Mouse (Mus musculus) G1E-ER4 (cell line): ENCODE data around the gene Fam222b. TPM values are rescaled to one million over a fixed set of nuclear protein-coding genes. Genes with fewer than 3 reads are reported as not detected.

ENCODE experiments used
- GATA1 ChIP-seq: IDR thresholded peaks from one replicate; pipeline ENCODE4 v1.8.0; 2012; ENCODE audit warnings: low read length, inconsistent platforms
- polyA plus RNA-seq: library from polyadenylated mRNA; stranded (reverse); fragments of >175 nt; gene quantifications from 2 replicates; pipeline ENCODE4 v1.2.3, GENCODE M21; 2012

Fam222b gene
- polyA plus RNA-seq, 1 experiment, result 24.7 TPM

DNA sequence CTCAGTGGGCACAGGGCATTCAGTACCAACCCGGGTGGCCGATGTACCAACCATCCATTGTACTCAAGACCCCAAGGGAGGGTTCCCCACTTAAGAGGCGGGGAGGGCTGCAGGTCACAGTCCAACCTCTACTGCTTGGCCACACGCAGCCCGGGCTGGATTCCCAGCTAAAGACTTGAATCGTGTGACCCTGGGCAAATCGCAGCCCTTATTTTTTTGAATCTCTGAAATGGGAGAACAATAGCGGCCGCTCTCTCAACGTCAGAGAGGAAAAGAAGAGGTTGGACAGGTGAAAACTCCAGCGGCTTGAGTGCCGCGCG is 70.1 kb downstream of the Fam222b start:
- TF ChIP-seq GATA1, result no peak

- TF ChIP-seq GATA1, result no peak
These were observed 70.7 kb downstream of the Fam222b start, which contains the start of gene Traf4 for GRCm38 (mm10) chr11:78164924-78165760. TSS of gene Traf4 (minus strand) at chr11:78165589.

DNA sequence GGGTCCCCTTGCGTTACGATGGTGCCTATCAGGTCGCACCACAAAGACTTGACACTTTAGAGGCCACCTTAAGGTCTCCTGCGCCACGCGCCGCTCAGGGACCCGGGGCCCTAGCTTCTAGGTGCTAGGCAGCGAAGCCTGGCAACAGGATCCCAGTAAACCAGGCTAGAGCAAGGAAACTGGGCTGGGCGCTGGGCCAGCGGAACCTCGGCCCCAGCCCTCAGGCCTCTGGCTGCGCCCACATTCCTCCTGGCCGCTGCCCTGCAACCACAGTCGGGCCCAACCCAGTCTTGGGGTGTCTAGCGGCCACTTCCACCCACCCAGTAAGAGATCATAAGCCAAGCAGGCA is 71.3 kb downstream of the Fam222b start:
- TF ChIP-seq GATA1, result no peak

DNA sequence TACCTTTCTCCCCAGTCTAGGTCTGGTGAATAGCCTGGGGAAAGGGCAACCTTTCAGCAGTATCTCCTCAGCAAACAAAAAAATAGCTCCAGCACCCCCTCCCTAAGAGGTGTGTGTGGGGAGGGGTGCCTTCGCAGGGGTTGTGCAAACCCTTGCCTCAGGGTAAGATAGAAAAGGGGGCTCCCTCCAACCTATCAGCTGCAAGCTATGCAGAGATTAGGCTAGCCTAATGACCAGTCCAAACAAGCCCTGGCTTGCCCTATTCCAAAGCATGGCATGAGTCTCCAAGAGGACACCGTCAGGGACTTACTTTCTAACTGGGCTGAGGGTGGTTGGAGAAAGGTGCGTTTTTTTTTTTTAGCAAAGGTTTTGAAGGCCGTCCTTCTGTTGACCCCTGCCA is 71.7 kb downstream of the Fam222b start:
- TF ChIP-seq GATA1, result no peak

- no peak for TF ChIP-seq GATA1
These were observed 72.2 kb downstream of the Fam222b start for GRCm38 (mm10) chr11:78166640-78167039.

- TF ChIP-seq GATA1, result no peak
These were observed 72.9 kb downstream of the Fam222b start for GRCm38 (mm10) chr11:78167257-78167959.

GRCm38 (mm10) chr11:78168541-78169468 is 74.3 kb downstream of the Fam222b start:
- peak; percentile 47 for TF ChIP-seq GATA1

GRCm38 (mm10) chr11:78170306-78170705 is 75.8 kb downstream of the Fam222b start:
- no peak for TF ChIP-seq GATA1

- no peak for TF ChIP-seq GATA1
These were observed 76.9 kb downstream of the Fam222b start for GRCm38 (mm10) chr11:78171328-78171727.

DNA sequence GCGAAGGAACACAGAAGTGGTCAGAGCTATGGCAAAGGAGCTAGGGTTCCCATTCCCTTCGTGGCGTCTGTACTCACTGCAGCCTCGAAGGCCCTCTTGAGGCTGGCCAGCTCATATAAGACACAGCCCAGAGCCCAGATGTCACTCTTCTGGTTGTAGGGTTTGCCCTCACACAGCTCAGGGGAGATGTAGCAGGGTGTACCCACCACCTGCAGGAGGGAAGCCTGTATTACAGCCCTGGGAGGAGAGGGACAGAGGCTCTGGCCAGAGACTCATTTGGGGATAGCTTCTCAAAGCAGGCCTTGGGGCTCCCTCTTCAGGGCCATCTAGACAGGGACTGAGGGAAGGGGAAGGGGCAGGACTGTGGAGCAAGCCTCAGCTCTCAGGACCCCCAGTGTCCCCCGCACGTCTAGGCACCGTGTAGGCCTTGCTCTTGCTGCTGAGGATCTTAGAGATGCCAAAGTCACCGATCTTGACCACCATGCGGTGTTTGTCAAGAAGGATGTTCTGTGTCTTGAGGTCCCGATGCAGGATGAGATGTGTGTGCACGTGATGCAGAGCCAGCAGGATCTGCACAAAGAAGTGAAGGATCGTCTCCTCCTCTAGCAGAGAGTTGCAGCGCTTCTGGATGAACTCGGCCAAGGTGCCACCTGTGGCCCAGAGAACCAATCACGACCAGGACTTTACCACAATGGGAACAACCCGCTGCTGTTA is 77.7 kb downstream of the Fam222b start:
- no peak for TF ChIP-seq GATA1

- no peak for TF ChIP-seq GATA1
These were observed 78.4 kb downstream of the Fam222b start for GRCm38 (mm10) chr11:78172748-78173383.

DNA sequence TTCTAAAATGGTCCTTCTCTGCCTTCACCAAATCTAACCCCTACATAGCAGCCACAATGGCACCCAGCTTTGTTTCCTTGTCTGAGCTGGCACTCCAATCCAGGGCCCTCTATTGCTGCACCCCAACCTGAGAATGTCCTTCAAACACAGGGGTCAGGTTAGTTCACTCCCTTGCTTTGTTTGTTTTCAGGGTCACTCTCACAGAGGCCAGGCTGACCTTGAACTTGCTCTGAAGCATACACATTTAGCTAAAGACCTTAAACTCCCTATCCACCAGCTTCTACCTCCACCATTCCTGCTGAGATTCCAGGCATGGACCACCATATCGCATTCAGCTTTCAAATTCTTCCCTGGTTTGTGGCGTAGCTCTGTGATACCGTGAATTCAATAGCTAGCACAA is 80.0 kb downstream of the Fam222b start:
- no peak for TF ChIP-seq GATA1

DNA sequence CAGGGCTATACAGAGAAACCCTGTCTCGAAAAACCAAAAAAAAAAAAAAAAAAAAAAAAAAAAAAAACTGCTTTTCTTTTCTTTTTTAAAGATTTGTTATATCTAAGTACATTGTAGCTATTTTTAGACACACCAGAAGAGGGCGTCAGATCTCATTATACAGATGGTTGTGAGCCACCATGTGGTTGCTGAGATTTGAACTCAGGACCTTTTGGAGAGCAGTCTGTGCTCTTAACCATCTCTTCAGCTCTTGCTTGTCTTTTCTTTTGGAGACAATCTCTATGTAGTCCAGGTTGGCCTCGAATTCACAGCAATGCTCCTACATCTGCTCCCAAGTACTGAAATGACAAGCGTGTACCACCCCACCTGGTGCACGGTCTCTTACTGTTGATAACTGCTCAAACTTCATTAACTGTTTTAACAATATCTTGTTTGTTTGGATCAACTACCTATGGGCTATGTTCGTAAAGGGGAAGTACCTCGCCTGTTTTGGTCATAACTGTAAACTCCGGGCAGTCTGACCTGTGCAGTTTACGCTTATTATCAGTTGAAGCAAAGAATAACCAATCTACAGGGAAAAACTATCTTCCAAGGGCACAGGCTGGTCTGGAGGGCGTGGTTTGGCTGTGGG is 81.4 kb downstream of the Fam222b start:
- peak; percentile 11 for TF ChIP-seq GATA1

DNA sequence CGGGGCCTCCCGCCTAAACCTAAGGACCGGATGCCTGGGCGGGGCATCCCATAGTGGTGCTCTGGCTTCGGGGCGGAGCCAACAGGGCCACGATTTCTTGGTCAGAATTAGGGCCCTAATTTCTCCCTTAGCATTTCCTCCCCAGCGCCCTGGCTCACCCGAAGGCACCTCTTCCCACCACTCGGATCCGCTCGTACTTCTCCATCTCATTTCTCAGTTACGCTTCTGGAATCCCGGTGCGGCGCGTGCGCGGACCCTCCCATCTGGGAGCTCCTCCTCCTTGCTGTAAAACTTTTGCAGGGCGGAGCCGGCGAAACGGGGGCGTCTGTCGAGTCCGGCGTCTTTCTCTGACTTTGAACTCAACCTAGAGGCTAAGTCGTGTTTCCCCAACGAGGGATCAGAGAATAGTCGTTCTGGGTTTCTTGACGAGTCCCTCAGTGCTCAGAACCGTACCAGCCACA is 82.0 kb downstream of the Fam222b start, which contains the start of the genes Nek8 and Tlcd1:
Gene Nek8 (minus strand): TSS at position 274 of the 461 bp plus-strand sequence.
Gene Tlcd1 (plus strand): TSS at position 310 of the 461 bp plus-strand sequence.
- TF ChIP-seq GATA1, result no peak
